Mouse (Mus musculus): Measurements from ENCODE around the gene Ccnd2.

DNA sequence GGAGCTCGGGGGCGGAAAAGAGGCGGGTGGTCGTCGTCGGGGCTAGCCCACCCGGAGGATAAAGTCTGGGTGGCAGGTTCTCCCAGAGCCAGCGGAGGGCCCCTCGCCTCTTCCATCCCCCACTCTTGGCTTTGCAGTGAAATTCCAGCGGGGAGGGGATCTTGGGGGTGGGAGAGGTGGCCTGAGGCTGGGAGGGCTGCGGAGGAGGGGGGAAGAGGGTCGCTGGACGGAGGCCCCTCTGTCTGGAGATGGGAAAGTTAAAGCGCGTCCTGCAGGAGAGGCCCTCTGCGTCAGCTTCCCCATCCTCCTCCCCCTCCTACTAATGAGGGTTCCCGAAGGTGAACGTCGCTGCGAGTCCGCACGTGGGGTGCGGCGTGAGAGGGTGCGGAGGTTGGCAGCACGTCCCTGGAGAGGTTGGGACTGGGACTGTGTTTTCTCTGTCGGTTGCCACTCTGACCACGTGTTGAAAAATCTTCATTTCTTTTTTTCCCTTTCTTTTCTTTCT lies 1.4 kb upstream of the Ccnd2 start:
- TF ChIP-seq POLR2A (IDR thresholded peaks at IDR 0.05; ENCODE audit: insufficient read depth, low read depth, low read length) (peak; percentile 67), CTCF (IDR thresholded peaks at IDR 0.05) (no peak), EP300 (IDR thresholded peaks at IDR 0.05; ENCODE audit: insufficient read depth, low read depth, low read length) (0 out of 2 replicates have a peak, but pooled peaks have one; percentile 42)
